Mouse (Mus musculus): Measurements from ENCODE around the gene Sf3a2. TPM values are rescaled to one million over a fixed set of nuclear protein-coding genes. Genes with fewer than 3 reads are reported as not detected.

Sf3a2 gene
- 10 to 100 TPM; 46.8 to 52.8 TPM for total RNA-seq (2023)

GRCm38 (mm10) chr10:80798150-80799006 lies at the start of gene Sf3a2, which contains the start of gene Plekhj1:
Gene Sf3a2 (plus strand): TSS chr10:80798198.
Gene Plekhj1 (minus strand): TSS chr10:80798626.

GRCm38 (mm10) chr10:80754594-80755290 lies 43.3 kb upstream of the Sf3a2 start, which contains the start of gene Dot1l:
Gene Dot1l (plus strand): TSS chr10:80755206.

GRCm38 (mm10) chr10:80804916-80805315 lies 6.9 kb downstream of the Sf3a2 start, which contains the start of gene Amh:
Gene Amh (plus strand): TSS chr10:80805243.

GRCm38 (mm10) chr10:80813366-80813765 lies 15.4 kb downstream of the Sf3a2 start, which contains the start of gene Jsrp1:
Gene Jsrp1 (minus strand): TSS chr10:80813498.

GRCm38 (mm10) chr10:80826151-80827062 lies 28.4 kb downstream of the Sf3a2 start, which contains the start of gene Oaz1:
Gene Oaz1 (plus strand): TSS chr10:80826656.

GRCm38 (mm10) chr10:80843931-80844547 lies 46.0 kb downstream of the Sf3a2 start, which contains the start of gene Lingo3:
Gene Lingo3 (minus strand): TSS chr10:80844039.

Other genes with a start within 250 kb of the Sf3a2 start
- 10 to 100 TPM; 57.9 to 70.1 TPM for gene Rexo1, start 236.6 kb upstream of the Sf3a2 start, total RNA-seq (2023)
- gene Klf16, start 220.9 kb upstream of the Sf3a2 start, total RNA-seq (2023) = 1 to 10 TPM; 8.1 to 9.0 TPM
- gene Abhd17a, start 207.9 kb upstream of the Sf3a2 start, total RNA-seq (2023) = 10 to 100 TPM; 49.2 to 49.7 TPM
- gene Scamp4, start 195.3 kb upstream of the Sf3a2 start, total RNA-seq (2023) = 10 to 100 TPM; 10.7 to 11.9 TPM
- gene Adat3, start 195.3 kb upstream of the Sf3a2 start, total RNA-seq (2023) = 1 to 10 TPM; 1.4 to 3.0 TPM
- gene Gm49322, start 192.2 kb upstream of the Sf3a2 start, total RNA-seq (2023) = 1 to 10 TPM in 1 of 2 experiments, under 1 TPM in 1; 0.69 to 1.1 TPM
- gene Csnk1g2, start 175.4 kb upstream of the Sf3a2 start, total RNA-seq (2023) = 100 to 1,000 TPM; 131 TPM
- 10 to 100 TPM; 14.8 to 25.5 TPM for gene Btbd2, start 141.1 kb upstream of the Sf3a2 start, total RNA-seq (2023)
- 100 to 1,000 TPM; 173 to 188 TPM for gene Mknk2, start 120.1 kb upstream of the Sf3a2 start, total RNA-seq (2023)
- gene Mob3a, start 96.2 kb upstream of the Sf3a2 start, total RNA-seq (2023) = 100 to 1,000 TPM; 137 to 153 TPM
- gene Izumo4, start 96.0 kb upstream of the Sf3a2 start, total RNA-seq (2023) = 10 to 100 TPM; 15.2 to 15.8 TPM
- 100 to 1,000 TPM in 1 of 2 experiments, 10 to 100 TPM in 1; 82.9 to 110 TPM for gene Ap3d1, start 55.9 kb upstream of the Sf3a2 start, total RNA-seq (2023)
- 10 to 100 TPM; 25.7 to 29.4 TPM for gene Dot1l, start 43.0 kb upstream of the Sf3a2 start, total RNA-seq (2023)
- gene Plekhj1, start 428 bp downstream of the Sf3a2 start, total RNA-seq (2023) = 10 to 100 TPM; 71.4 to 87.6 TPM
- gene Amh, start 7.0 kb downstream of the Sf3a2 start, total RNA-seq (2023) = under 1 TPM; 0.37 to 0.76 TPM
- not detected for gene Jsrp1, start 15.3 kb downstream of the Sf3a2 start, total RNA-seq (2023)
- 100 to 1,000 TPM; 575 to 577 TPM for gene Oaz1, start 28.5 kb downstream of the Sf3a2 start, total RNA-seq (2023)
- gene Lingo3, start 45.8 kb downstream of the Sf3a2 start, total RNA-seq (2023) = not detected
- gene Lsm7, start 57.0 kb downstream of the Sf3a2 start, total RNA-seq (2023) = 10 to 100 TPM; 16.3 to 17.5 TPM
- gene Sppl2b, start 57.1 kb downstream of the Sf3a2 start, total RNA-seq (2023) = 10 to 100 TPM; 23.0 to 25.9 TPM
- gene Tmprss9, start 73.7 kb downstream of the Sf3a2 start, total RNA-seq (2023) = not detected
- 10 to 100 TPM; 43.0 to 50.4 TPM for gene Timm13, start 102.8 kb downstream of the Sf3a2 start, total RNA-seq (2023)
- 10 to 100 TPM; 20.5 to 24.4 TPM for gene Lmnb2, start 120.0 kb downstream of the Sf3a2 start, total RNA-seq (2023)
- 10 to 100 TPM; 24.5 to 33.7 TPM for gene Gadd45b, start 131.9 kb downstream of the Sf3a2 start, total RNA-seq (2023)
- gene Gng7, start 216.7 kb downstream of the Sf3a2 start, total RNA-seq (2023) = 1 to 10 TPM in 1 of 2 experiments, under 1 TPM in 1; 0.58 to 1.3 TPM
- not detected for gene Diras1, start 227.5 kb downstream of the Sf3a2 start, total RNA-seq (2023)
- gene Slc39a3, start 239.2 kb downstream of the Sf3a2 start, total RNA-seq (2023) = 10 to 100 TPM; 11.6 to 13.3 TPM